Mouse (Mus musculus) hindbrain, embryonic 13.5 days (tissue): ENCODE measurements around the gene Zcchc12. TPM values are rescaled to one million over a fixed set of nuclear protein-coding genes. Genes with fewer than 3 reads are reported as not detected.
A peak's percentile ranks its signal among the peaks of the same experiment; 100 is the strongest.

Experiments used
- ATAC-seq: fragments of 200-750 bp; cut with Nextera tagmentation; 2 replicates; pipeline ENCODE4 v1.8.0; 2017; ENCODE audit warnings: moderate TSS enrichment; ENCODE audit not compliant: low FRiP score
- H3K27ac ChIP-seq: fragments of 300-500 bp; sonication (generic); 2 replicates; pipeline ENCODE4 v1.5.1; 2015; ENCODE audit warnings: inconsistent platforms, mild to moderate bottlenecking, moderate library complexity
- H3K27me3 ChIP-seq: fragments of 300-500 bp; sonication (generic); 2 replicates; pipeline ENCODE4 v1.6.1; 2015; ENCODE audit warnings: mild to moderate bottlenecking, inconsistent platforms
- H3K36me3 ChIP-seq: fragments of 300-500 bp; sonication (generic); 2 replicates; pipeline ENCODE4 v1.6.1; 2015; ENCODE audit warnings: mild to moderate bottlenecking, inconsistent platforms
- H3K4me1 ChIP-seq: fragments of 300-500 bp; sonication (generic); replicated peaks from 2 replicates; pipeline ENCODE4 v1.6.1; 2015; ENCODE audit warnings: inconsistent platforms
- H3K4me2 ChIP-seq: fragments of 300-500 bp; sonication (generic); 2 replicates; pipeline ENCODE4 v1.6.1; 2015; ENCODE audit warnings: inconsistent platforms, mild to moderate bottlenecking, moderate library complexity
- H3K4me3 ChIP-seq: fragments of 300-500 bp; sonication (generic); 2 replicates; pipeline ENCODE4 v1.5.1; 2015; ENCODE audit warnings: mild to moderate bottlenecking, inconsistent platforms
- H3K9ac ChIP-seq: fragments of 300-500 bp; sonication (generic); 2 replicates; pipeline ENCODE4 v1.6.1; 2015; ENCODE audit warnings: mild to moderate bottlenecking, inconsistent platforms
- H3K9me3 ChIP-seq: fragments of 300-500 bp; sonication (generic); 2 replicates; pipeline ENCODE4 v1.6.1; 2016; ENCODE audit warnings: inconsistent platforms
- WGBS: fragments of 180-500 bp; shearing (Covaris S2); methylation state at CpG from one replicate; pipeline ENCODE4 v1.1.7; 2015; 5-methylcytosine and 5-hydroxymethylcytosine counted together
- polyA plus RNA-seq: library from polyadenylated mRNA; unstranded; fragments of >200 nt; fragmentation: Nextera tagmentation; extraction: Ambion mirVana; gene quantifications from 2 replicates; pipeline ENCODE4 v1.2.1, GENCODE M21; 2015

Gene Zcchc12
- polyA plus RNA-seq: 175 and 186 TPM in 2 replicates

GRCm38 (mm10) chrX:36195736-36196525, at the start of gene Zcchc12:
Gene Zcchc12, plus strand, starts transcription at chrX:36195904.
- no peaks in the 10 kb centered on the region for H3K27me3 ChIP-seq
- peak within 1 kb of the TSS; percentile 52 for H3K4me2 ChIP-seq
- H3K4me1 ChIP-seq: peaks cover 29% of the 10 kb centered on the region
- peak within 1 kb of the TSS; percentile 45 for H3K4me3 ChIP-seq
- peak within 1 kb of the TSS; percentile 81 for H3K27ac ChIP-seq
- no peaks in the 10 kb centered on the region for H3K9me3 ChIP-seq
- WGBS: 22% methylated on average over 23 of the region's 28 CpGs
- ATAC-seq: peak; percentile 84
- H3K36me3 ChIP-seq: no peaks in the 10 kb centered on the region
- H3K9ac ChIP-seq: peak within 1 kb of the TSS; percentile 72

- H3K27ac ChIP-seq: no peak overlapping the region
- H3K36me3 ChIP-seq: no peaks in the 10 kb centered on the region
- no peak for ATAC-seq
- no peak overlapping the region for H3K4me3 ChIP-seq
- no peaks in the 10 kb centered on the region for H3K27me3 ChIP-seq
- H3K4me1 ChIP-seq: no peaks in the 10 kb centered on the region
- no peaks in the 10 kb centered on the region for H3K9me3 ChIP-seq
- WGBS: 76% methylated on average over 4 of the region's 4 CpGs
- no peak overlapping the region for H3K9ac ChIP-seq
- no peak overlapping the region for H3K4me2 ChIP-seq
Measured at GRCm38 (mm10) chrX:36146746-36147145, 49.0 kb upstream of the Zcchc12 start.

DNA sequence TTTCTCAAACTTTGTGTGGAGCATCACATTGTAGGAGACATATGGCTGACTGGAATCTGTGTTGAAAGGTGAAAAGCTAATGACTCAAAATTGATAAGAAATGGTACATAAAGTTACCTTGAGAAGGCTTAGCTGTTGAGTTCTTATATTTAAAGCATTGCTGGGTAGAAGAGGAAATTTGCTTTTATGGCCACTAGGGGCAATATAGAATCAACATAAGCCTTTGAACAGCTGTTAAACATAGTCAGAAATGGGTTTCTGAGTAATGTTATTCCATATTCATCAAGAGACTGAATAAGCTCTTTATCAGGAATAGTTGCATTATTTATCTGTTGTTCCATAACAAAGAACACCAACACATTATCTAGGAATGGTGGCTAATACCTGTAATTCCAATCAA, 45.6 kb upstream of the Zcchc12 start:
- Histone ChIP-seq H3K4me2 (no peak overlapping the region), H3K27me3 (no peaks in the 10 kb centered on the region), H3K4me3 (no peak overlapping the region), H3K9ac (no peak overlapping the region), H3K27ac (no peak overlapping the region), H3K4me1 (no peaks in the 10 kb centered on the region), H3K9me3 (no peaks in the 10 kb centered on the region), H3K36me3 (no peaks in the 10 kb centered on the region)
- no peak for ATAC-seq

GRCm38 (mm10) chrX:36156677-36157076, 39.0 kb upstream of the Zcchc12 start:
- no peaks in the 10 kb centered on the region for H3K36me3 ChIP-seq
- no peaks in the 10 kb centered on the region for H3K4me1 ChIP-seq
- no peak overlapping the region for H3K4me2 ChIP-seq
- no peak overlapping the region for H3K9ac ChIP-seq
- 86% methylated on average over 2 of the region's 2 CpGs for WGBS
- ATAC-seq: no peak
- H3K4me3 ChIP-seq: no peak overlapping the region
- H3K9me3 ChIP-seq: no peaks in the 10 kb centered on the region
- no peaks in the 10 kb centered on the region for H3K27me3 ChIP-seq
- no peak overlapping the region for H3K27ac ChIP-seq

DNA sequence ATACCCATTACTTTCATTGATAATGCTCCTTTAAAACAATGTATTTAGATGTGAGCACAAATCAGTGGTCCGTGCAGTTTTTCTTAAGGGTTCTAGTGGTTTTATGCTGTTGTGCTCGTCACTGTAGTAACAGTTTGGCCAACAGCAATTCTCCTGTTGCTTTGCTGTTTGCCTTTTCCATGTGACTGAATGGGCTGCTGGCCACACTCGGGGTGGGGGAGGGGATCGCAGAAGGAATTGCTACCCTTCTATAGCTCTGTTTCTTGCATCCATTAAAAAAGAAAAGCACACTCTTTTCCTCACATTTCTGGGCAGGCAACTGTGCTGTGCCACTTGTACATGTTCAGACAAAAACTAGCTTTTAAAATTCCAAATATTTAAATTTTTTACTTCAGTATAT, 34.1 kb upstream of the Zcchc12 start:
- ATAC-seq: no peak; the same call in 1 of the 2 replicates
- Histone ChIP-seq H3K27ac (no peak overlapping the region), H3K27me3 (no peaks in the 10 kb centered on the region), H3K4me1 (no peaks in the 10 kb centered on the region), H3K4me3 (no peak overlapping the region), H3K36me3 (no peaks in the 10 kb centered on the region), H3K4me2 (no peak overlapping the region), H3K9me3 (no peaks in the 10 kb centered on the region), H3K9ac (no peak overlapping the region)
- WGBS: 32% methylated on average over 4 of the region's 4 CpGs

GRCm38 (mm10) chrX:36183625-36184024, 12.1 kb upstream of the Zcchc12 start:
- Histone ChIP-seq H3K36me3 (no peaks in the 10 kb centered on the region), H3K27ac (no peak overlapping the region)

GRCm38 (mm10) chrX:36186036-36186435, 9.7 kb upstream of the Zcchc12 start:
- Histone ChIP-seq H3K4me3 (no peak overlapping the region), H3K9me3 (no peaks in the 10 kb centered on the region), H3K27ac (peak overlapping the region; percentile 44), H3K4me1 (no peaks in the 10 kb centered on the region), H3K27me3 (no peaks in the 10 kb centered on the region), H3K9ac (no peak overlapping the region), H3K36me3 (no peaks in the 10 kb centered on the region), H3K4me2 (no peak overlapping the region)
- no peak for ATAC-seq
- WGBS: 53% methylated on average over 5 of the region's 5 CpGs

More at GRCm38 (mm10) chrX:36183625-36184024, 12.1 kb upstream of the Zcchc12 start:
- Histone ChIP-seq H3K9ac (no peak overlapping the region), H3K27me3 (no peaks in the 10 kb centered on the region), H3K4me1 (no peaks in the 10 kb centered on the region), H3K4me3 (no peak overlapping the region), H3K4me2 (no peak overlapping the region), H3K9me3 (no peaks in the 10 kb centered on the region)
- ATAC-seq: no peak

GRCm38 (mm10) chrX:36186443-36186842, 9.3 kb upstream of the Zcchc12 start:
- Histone ChIP-seq H3K4me3 (no peak overlapping the region), H3K27me3 (no peaks in the 10 kb centered on the region), H3K9me3 (no peaks in the 10 kb centered on the region), H3K4me2 (no peak overlapping the region), H3K36me3 (no peaks in the 10 kb centered on the region), H3K4me1 (no peaks in the 10 kb centered on the region), H3K27ac (peak overlapping the region; percentile 44), H3K9ac (no peak overlapping the region)
- ATAC-seq: no peak
- WGBS: 34% methylated on average over 6 of the region's 6 CpGs

DNA sequence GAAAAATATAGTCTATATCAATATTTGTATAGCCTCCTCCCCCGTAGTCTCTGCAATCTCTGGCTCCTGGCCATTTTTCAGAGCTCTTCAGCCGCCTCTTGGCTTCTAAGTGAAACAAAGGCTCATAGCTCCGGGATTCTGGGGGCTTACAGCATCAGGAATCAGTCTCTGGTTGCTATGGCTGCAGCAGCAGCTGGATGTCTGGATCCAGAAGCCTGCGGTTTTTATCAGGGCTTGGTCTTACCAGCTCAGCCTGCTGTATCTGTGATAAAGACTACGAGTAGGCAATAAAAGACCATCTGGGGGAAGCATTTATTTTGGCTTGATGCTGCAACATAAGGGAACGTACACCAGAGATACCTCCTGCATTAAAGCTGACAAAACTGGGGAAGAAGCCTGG, 1.8 kb upstream of the Zcchc12 start:
- no peaks in the 10 kb centered on the region for H3K9me3 ChIP-seq
- H3K4me3 ChIP-seq: no peak overlapping the region
- H3K9ac ChIP-seq: no peak overlapping the region
- peak overlapping the region; percentile 78 for H3K27ac ChIP-seq
- peaks cover 23% of the 10 kb centered on the region for H3K4me1 ChIP-seq
- no peak overlapping the region for H3K4me2 ChIP-seq
- peak; percentile 36; the same call in 1 of the 2 replicates for ATAC-seq
- no peaks in the 10 kb centered on the region for H3K36me3 ChIP-seq
- H3K27me3 ChIP-seq: no peaks in the 10 kb centered on the region
- WGBS: 21% methylated on average over 6 of the region's 6 CpGs

DNA sequence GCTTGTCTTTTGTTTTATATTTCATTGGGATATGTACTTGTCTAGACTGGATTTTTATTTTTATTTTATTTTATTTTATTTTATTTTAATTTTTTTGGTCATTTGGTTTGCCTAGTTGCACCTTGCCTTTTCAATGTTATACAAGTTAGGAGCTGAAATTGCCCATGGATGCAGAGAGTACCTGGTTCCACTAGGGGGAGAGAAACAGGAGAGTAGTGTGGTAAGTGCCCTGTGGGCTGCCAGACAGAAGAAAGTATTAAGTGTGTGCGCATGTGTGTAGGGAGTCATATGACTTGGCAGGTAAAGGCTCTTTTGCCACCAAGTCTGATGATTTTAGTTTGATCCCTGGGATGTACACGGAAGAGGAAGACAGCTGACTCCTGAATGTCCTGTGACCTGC, 13.8 kb downstream of the Zcchc12 start:
- ATAC-seq: no peak
- no peak overlapping the region for H3K4me2 ChIP-seq
- no peak overlapping the region for H3K4me3 ChIP-seq
- H3K27ac ChIP-seq: no peak overlapping the region
- no peak overlapping the region for H3K9ac ChIP-seq
- no peaks in the 10 kb centered on the region for H3K4me1 ChIP-seq
- H3K27me3 ChIP-seq: no peaks in the 10 kb centered on the region
- H3K9me3 ChIP-seq: no peaks in the 10 kb centered on the region
- no peaks in the 10 kb centered on the region for H3K36me3 ChIP-seq
- WGBS: 77% methylated on average over 2 of the region's 2 CpGs

GRCm38 (mm10) chrX:36211216-36211615, 15.5 kb downstream of the Zcchc12 start:
- Histone ChIP-seq H3K4me2 (no peak overlapping the region), H3K27ac (no peak overlapping the region), H3K9ac (no peak overlapping the region), H3K4me1 (no peaks in the 10 kb centered on the region), H3K27me3 (no peaks in the 10 kb centered on the region), H3K4me3 (no peak overlapping the region), H3K9me3 (no peaks in the 10 kb centered on the region), H3K36me3 (no peaks in the 10 kb centered on the region)
- 86% methylated on average over 3 of the region's 3 CpGs for WGBS
- no peak for ATAC-seq

- H3K4me2 ChIP-seq: no peak overlapping the region
- WGBS: 39% methylated on average over 2 of the region's 2 CpGs
- ATAC-seq: no peak
- H3K9me3 ChIP-seq: no peaks in the 10 kb centered on the region
- no peak overlapping the region for H3K4me3 ChIP-seq
- no peaks in the 10 kb centered on the region for H3K36me3 ChIP-seq
- no peak overlapping the region for H3K9ac ChIP-seq
- H3K27me3 ChIP-seq: no peaks in the 10 kb centered on the region
- H3K4me1 ChIP-seq: no peaks in the 10 kb centered on the region
- H3K27ac ChIP-seq: no peak overlapping the region
Measured at GRCm38 (mm10) chrX:36221366-36221765, 25.7 kb downstream of the Zcchc12 start.

GRCm38 (mm10) chrX:36225777-36226176, 30.1 kb downstream of the Zcchc12 start:
- ATAC-seq: no peak
- 23% methylated on average over 7 of the region's 7 CpGs for WGBS
- H3K27me3 ChIP-seq: no peaks in the 10 kb centered on the region

More at GRCm38 (mm10) chrX:36225777-36226176, 30.1 kb downstream of the Zcchc12 start:
- Histone ChIP-seq H3K9ac (no peak overlapping the region), H3K4me2 (no peak overlapping the region), H3K27ac (no peak overlapping the region), H3K36me3 (no peaks in the 10 kb centered on the region), H3K9me3 (no peaks in the 10 kb centered on the region), H3K4me1 (no peaks in the 10 kb centered on the region), H3K4me3 (no peak overlapping the region)
